Mouse (Mus musculus) G1E (cell line): Measurements from ENCODE around the gene Atrn. TPM values are rescaled to one million over a fixed set of nuclear protein-coding genes. Genes with fewer than 3 reads are reported as not detected.

ENCODE experiments used
- ATAC-seq: 2 replicates; pipeline ENCODE4 v1.8.0; 2016; ENCODE audit warnings: mild to moderate bottlenecking; ENCODE audit not compliant: insufficient number of reproducible peaks, poor library complexity, low FRiP score, severe bottlenecking; ENCODE audit errors: extremely low read depth
- DNase-seq: peaks from one replicate; pipeline ENCODE4 v3.0.0; 2012; ENCODE audit warnings: low spot score
- H3K27me3 ChIP-seq: 2 replicates; pipeline ENCODE4 v1.6.1; 2012; ENCODE audit warnings: mild to moderate bottlenecking, low read length, inconsistent platforms; ENCODE audit not compliant: insufficient read depth
- H3K36me3 ChIP-seq: replicated peaks from 2 replicates; pipeline ENCODE3; 2012; ENCODE audit warnings: mild to moderate bottlenecking, inconsistent platforms
- H3K4me1 ChIP-seq: 2 replicates; pipeline ENCODE4 v1.6.1; 2012; ENCODE audit warnings: low read depth, low read length, inconsistent platforms, mixed read lengths; ENCODE audit not compliant: insufficient read depth
- H3K4me3 ChIP-seq: 2 replicates; pipeline ENCODE4 v1.5.1; 2012; ENCODE audit warnings: low read depth, mild to moderate bottlenecking, inconsistent platforms, low read length, moderate library complexity, mixed read lengths
- H3K9me3 ChIP-seq: replicated peaks from 2 replicates; pipeline ENCODE4 v1.6.1; 2012; ENCODE audit warnings: inconsistent platforms
- CTCF ChIP-seq: IDR thresholded peaks from 2 replicates; pipeline ENCODE4 v1.5.1; 2012; ENCODE audit warnings: low read depth, low read length, inconsistent platforms, mixed read lengths
- GATA1 ChIP-seq: IDR thresholded peaks from 2 replicates; pipeline ENCODE4 v1.6.1; 2012; ENCODE audit warnings: borderline replicate concordance, low read length, inconsistent platforms, mixed read lengths
- GATA2 ChIP-seq: IDR thresholded peaks from 2 replicates; pipeline ENCODE4 v1.6.1; 2012; ENCODE audit warnings: low read depth, low read length, inconsistent platforms, borderline replicate concordance
- POLR2AphosphoS5 ChIP-seq: IDR thresholded peaks from 2 replicates; pipeline ENCODE4 v1.6.1; 2012; ENCODE audit warnings: low read depth, low read length, inconsistent platforms; ENCODE audit not compliant: insufficient replicate concordance
- TAL1 ChIP-seq: conservative IDR thresholded peaks from 2 replicates; pipeline ENCODE4 v1.6.1; 2012; ENCODE audit warnings: low read depth, low read length, inconsistent platforms, mixed read lengths
- polyA plus RNA-seq: library from polyadenylated mRNA; stranded (reverse); fragments of >175 nt; gene quantifications from 2 replicates; pipeline ENCODE4 v1.2.3, GENCODE M21; 2012
- total RNA-seq, 2 experiments: library from RNA; stranded (forward) in 1 of 2; stranded (reverse) in 1 of 2; fragments of 200-1000 nt in 1 of 2; fragments of >200 nt in 1 of 2; fragmentation: Nextera tagmentation in 1 of 2; gene quantifications; 2 replicates each; pipeline ENCODE4 v1.2.3; 2014 to 2017

The Atrn gene
- total and polyA plus RNA-seq, 3 experiments: 1.8 to 17.2 (median 10.6) TPM

DNA sequence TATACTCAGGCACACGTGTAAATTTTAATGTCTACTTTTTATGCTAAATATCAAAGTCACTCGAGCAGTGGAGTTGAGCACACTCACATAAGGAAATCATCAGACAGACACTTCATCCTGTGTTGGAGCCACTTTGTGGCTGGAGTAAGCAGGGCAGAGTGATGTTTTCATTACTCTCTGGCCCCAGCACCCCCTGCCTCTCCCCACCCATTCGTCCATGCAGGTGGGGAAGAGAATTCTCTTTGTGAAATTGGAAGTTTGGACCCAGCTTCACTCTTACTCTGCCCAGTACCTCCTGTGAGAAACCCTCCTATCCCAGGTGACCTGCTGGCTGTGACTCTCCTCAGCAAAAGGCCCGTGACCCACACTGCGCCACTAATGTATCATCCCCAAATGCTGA is 132.4 kb downstream of the Atrn start:
- no peak overlapping the region for H3K4me3 ChIP-seq
- H3K9me3 ChIP-seq: no peaks in the 10 kb centered on the region
- no peak for DNase-seq
- no peaks in the 10 kb centered on the region for H3K4me1 ChIP-seq
- peaks cover 39% of the 10 kb centered on the region for H3K27me3 ChIP-seq
- no peaks in the 10 kb centered on the region for H3K36me3 ChIP-seq
- no peak for ATAC-seq
- TF ChIP-seq GATA1 (no peak), GATA2 (no peak), POLR2AphosphoS5 (no peak), CTCF (no peak), TAL1 (no peak)

DNA sequence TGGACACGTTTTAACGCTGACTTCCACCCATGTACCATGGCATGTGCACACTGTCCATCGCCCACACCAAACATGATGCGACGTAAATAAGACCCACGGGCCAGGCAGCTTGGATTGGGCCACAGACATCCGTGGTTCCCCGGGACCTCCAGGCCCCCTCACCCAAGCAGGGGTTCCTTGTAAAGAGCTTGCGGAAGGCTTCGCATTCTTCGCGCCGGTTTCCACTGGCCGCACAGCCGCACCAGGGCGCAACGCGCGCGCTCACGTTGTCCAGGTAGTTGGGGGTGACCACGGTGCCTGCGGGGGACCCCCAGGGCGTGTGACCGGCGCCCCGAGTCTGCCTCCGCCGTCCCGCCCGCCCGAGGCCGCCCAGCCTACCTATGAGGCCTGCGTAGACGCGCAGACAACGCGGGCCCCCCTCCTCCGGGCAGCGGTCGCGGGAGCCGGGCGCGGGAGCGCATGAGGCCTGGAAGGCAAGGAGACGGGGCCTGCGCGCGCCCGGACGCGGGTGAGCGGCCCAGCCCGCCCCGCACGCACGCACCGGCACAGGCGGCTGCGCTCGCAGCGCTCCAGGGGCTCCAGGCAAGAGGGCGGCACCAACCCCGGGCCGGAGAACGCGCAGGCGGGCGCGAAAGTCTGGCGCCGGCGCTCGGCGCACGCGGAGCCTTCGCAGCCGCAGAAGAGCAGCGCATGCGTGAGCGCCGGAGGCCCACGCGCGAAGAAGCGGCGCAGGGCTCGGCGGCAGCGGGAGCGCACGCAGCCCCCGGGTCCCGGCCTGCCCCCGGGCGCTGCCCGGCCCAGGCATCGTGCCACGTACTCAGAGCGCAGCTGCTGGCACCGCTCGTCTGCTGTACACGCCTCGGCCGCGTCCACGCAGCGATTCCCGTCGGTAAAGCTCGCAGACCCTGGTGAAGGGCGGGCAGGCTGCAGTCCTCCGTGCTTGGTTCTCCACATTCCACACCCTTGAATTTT is 134.8 kb downstream of the Atrn start:
- peaks cover 34% of the 10 kb centered on the region for H3K27me3 ChIP-seq
- DNase-seq (no peak), ATAC-seq (no peak)
- H3K4me3 ChIP-seq: no peak overlapping the region
- TF ChIP-seq GATA2: no peak
- TF ChIP-seq TAL1: no peak
- no peak for TF ChIP-seq POLR2AphosphoS5
- no peak for TF ChIP-seq GATA1
- no peak for TF ChIP-seq CTCF
- H3K4me1 ChIP-seq: peaks cover 6% of the 10 kb centered on the region
- no peaks in the 10 kb centered on the region for H3K36me3 ChIP-seq
- no peaks in the 10 kb centered on the region for H3K9me3 ChIP-seq

DNA sequence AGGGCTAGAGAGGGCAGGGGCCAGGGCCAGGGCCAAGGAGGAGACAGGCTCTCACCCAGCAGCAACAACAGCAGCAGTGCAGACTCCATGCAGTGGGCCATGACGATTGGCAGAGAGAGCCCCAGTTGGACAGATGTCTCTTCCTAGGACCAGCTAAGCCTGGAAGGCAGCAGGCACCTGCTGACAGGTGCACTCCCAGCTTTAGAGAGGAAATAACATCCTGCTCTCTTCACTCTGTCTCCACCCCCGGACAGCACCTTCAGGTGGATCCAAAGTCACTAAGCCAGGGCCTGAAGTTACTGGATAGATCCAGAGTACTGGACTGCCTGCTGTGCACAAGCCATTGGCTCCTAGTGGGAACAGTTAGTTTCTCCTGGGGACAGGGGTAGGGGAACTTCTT is 136.7 kb downstream of the Atrn start, which contains the start of gene Gfra4:
Gene Gfra4 (minus strand): TSS at position 101 of the 400 bp plus-strand sequence.
- no peak for TF ChIP-seq GATA1
- DNase-seq: no peak
- Histone ChIP-seq H3K9me3 (no peaks in the 10 kb centered on the region), H3K4me1 (peaks cover 6% of the 10 kb centered on the region), H3K27me3 (peaks cover 30% of the 10 kb centered on the region), H3K36me3 (no peaks in the 10 kb centered on the region), H3K4me3 (no peak within 1 kb of the TSS)
- no peak for ATAC-seq

DNA sequence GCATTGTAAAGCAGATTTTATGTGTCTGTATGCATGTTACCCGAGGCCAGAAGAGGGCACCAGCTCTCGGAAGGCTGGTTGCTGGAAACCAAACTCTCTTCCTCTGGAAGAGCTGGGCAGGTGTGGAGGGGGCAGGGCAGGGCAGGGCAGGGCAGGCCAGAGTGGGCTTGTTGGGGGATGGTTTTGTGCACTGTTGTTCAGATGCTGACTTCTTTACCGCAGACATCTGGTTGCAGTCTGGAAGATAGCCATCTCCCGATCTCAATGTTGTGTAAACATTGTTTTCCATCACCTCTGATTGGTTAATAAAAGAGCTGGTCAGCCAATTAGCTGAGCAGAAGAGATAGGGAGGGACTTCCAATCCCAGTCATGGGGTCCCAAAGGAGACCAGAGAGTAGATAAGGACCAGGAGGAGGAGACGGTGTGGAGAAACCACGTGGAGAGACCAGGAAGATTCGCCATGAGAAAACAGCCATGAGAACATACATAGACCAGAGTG is 138.1 kb downstream of the Atrn start:
- no peak for ATAC-seq
- H3K4me1 ChIP-seq: peaks cover 6% of the 10 kb centered on the region
- H3K4me3 ChIP-seq: no peak overlapping the region
- no peaks in the 10 kb centered on the region for H3K9me3 ChIP-seq
- no peak for DNase-seq
- peaks cover 24% of the 10 kb centered on the region for H3K27me3 ChIP-seq
- H3K36me3 ChIP-seq: no peaks in the 10 kb centered on the region
- TF ChIP-seq POLR2AphosphoS5 (no peak), TAL1 (no peak), GATA2 (no peak)

DNA sequence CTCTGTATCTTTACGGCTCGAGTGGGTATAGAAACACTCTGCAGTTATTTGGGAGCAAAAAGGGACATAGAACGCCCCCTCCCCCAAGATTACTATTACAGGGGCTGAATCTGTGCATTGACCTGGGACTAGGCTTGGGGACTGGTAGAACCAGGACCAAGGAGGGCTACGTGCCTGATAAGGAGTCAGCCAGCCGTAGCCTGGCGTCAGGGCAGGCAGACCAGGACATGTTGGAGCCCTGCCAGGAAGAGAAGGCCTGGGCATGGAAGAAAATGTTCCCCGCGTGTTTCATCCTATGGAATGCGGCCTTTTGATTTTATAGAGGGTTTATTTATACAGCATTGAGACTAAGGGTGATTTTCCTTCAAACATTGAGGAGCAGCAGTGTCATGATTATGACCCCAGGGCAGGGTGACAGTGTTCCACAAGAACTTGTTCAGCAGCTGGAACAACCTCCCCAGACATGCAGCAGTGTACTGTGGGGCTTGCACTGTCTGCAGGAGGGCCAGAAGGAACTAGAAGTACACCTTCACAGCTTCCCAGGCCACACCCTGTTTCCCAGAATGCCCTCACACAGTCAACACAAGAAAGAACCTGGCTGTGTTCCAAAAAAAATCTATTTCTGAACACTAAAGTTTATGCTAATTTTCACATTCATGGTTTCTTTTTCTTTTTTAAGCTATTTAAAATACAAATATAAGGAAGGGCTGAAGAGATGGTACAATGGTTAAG is 138.9 kb downstream of the Atrn start:
- TF ChIP-seq GATA1: no peak
- TF ChIP-seq CTCF: no peak
- no peak for TF ChIP-seq GATA2
- no peak for TF ChIP-seq TAL1
- H3K27me3 ChIP-seq: peaks cover 20% of the 10 kb centered on the region
- H3K4me1 ChIP-seq: peaks cover 6% of the 10 kb centered on the region
- no peak for DNase-seq
- no peak for ATAC-seq
- H3K36me3 ChIP-seq: no peaks in the 10 kb centered on the region
- H3K9me3 ChIP-seq: no peaks in the 10 kb centered on the region
- H3K4me3 ChIP-seq: no peak overlapping the region

DNA sequence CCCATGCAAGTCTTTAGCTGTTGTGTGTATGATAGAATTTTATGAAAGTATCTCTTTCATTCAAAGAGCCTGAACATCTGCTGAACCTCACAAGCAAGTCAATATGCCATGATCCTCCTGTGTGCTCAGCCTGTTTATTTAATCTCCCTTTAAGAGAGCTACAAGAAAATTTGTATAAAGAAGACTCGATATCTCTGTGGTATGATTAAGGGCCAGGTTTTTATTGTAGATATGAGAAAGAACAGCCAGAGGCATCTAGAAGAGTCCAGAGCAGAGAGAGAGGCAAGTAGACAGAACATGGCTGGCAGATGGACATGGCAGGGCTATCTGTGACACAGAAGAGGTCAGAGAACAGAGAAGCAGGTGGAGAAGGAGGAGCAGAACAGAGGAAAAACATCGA is 139.7 kb downstream of the Atrn start:
- TF ChIP-seq GATA2 (no peak), CTCF (no peak), GATA1 (no peak), POLR2AphosphoS5 (no peak), TAL1 (no peak)
- no peak for ATAC-seq
- peaks cover 6% of the 10 kb centered on the region for H3K4me1 ChIP-seq
- H3K4me3 ChIP-seq: no peak overlapping the region
- H3K27me3 ChIP-seq: peaks cover 18% of the 10 kb centered on the region
- no peaks in the 10 kb centered on the region for H3K9me3 ChIP-seq
- no peak for DNase-seq
- H3K36me3 ChIP-seq: no peaks in the 10 kb centered on the region
